Mouse (Mus musculus): Measurements from ENCODE around the gene Ephx4. TPM values are rescaled to one million over a fixed set of nuclear protein-coding genes. Genes with fewer than 3 reads are reported as not detected.

Ephx4 gene
- 4.7 and 6.1 TPM in 2 replicates for polyA plus RNA-seq (2015; fragmentation: Nextera tagmentation; extraction: Ambion mirVana)

DNA sequence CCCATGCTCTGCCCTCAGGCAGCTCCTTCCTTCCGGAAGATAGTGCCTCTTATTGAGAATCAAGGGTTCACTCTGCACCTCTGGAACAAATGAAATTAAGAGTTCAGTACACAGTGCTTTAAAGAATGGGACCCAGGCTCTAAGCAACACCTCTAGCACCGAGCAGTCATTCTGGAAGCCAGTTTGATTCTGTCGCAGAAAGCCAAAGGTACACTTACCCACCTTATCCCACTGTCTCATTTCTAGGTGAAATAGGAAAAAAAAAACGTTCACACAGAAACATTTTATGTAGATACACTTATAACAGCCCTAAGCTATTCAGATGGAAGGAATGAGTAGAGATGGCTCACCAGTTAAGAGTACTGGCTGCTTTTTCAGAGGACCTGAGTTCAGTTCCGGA, at the start of gene Ephx4:
Gene Ephx4, plus strand, starts transcription at position 301 of the 400 bp plus-strand sequence.
- DNase-seq (ENCODE audit: low spot score): no peak
- peak within 1 kb of the TSS; percentile 70 for H3K9ac ChIP-seq (ENCODE audit: low read length)
- no peaks in the 10 kb centered on the region for H3K36me3 ChIP-seq (ENCODE audit: control insufficient read depth, insufficient read depth, low read length)
- TF ChIP-seq EP300 (optimal IDR thresholded peaks at IDR 0.05) (no peak), CTCF (IDR thresholded peaks at IDR 0.05; ENCODE audit: low read depth) (no peak)
- no peaks in the 10 kb centered on the region for H3K4me1 ChIP-seq (replicated peaks; ENCODE audit: control insufficient read depth, insufficient read depth)
- ATAC-seq (ENCODE audit: low FRiP score, low TSS enrichment): no peak
- no peaks in the 10 kb centered on the region; the same call in 1 of the 2 replicates for H3K27me3 ChIP-seq (ENCODE audit: control insufficient read depth, insufficient read depth, low read length)
- H3K27ac ChIP-seq (replicated peaks): peak within 1 kb of the TSS; percentile 56; the same call in 1 of the 2 replicates
- peak within 1 kb of the TSS; percentile 76 for H3K4me2 ChIP-seq (replicated peaks; ENCODE audit: low read depth)
- H3K9me3 ChIP-seq (ENCODE audit: control insufficient read depth, low read length): no peaks in the 10 kb centered on the region
- H3K4me3 ChIP-seq (ENCODE audit: low read depth, low read length): peak within 1 kb of the TSS; percentile 48
- WGBS: 31% methylated on average over 5 of the region's 5 CpGs

DNA sequence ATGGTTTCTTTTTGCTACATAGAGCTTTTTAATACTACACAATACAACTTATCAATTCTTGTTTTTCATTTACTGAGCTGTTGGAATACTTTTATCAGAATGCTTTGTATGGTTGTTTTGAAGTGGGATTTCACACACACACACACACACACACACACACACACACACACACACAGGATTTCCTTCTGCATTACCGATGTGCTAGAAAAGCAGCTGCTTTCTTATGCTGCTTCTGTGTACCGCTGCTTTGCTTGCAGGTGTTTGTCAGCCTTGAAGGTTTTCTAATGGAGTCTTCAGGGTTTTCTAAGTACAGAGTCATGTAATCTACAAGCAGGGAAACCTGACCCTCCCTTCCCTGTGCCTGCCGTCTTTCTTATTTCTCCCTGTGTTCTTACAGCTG, 48.6 kb upstream of the Ephx4 start:
- TF ChIP-seq EP300 (optimal IDR thresholded peaks at IDR 0.05) (no peak), CTCF (IDR thresholded peaks at IDR 0.05; ENCODE audit: low read depth) (no peak)
- H3K36me3 ChIP-seq (ENCODE audit: control insufficient read depth, insufficient read depth, low read length): no peaks in the 10 kb centered on the region
- DNase-seq (ENCODE audit: low spot score) (no peak), ATAC-seq (ENCODE audit: low FRiP score, low TSS enrichment) (no peak)
- H3K9ac ChIP-seq (ENCODE audit: low read length): no peak overlapping the region
- H3K27me3 ChIP-seq (ENCODE audit: control insufficient read depth, insufficient read depth, low read length): no peaks in the 10 kb centered on the region
- no peak overlapping the region for H3K4me2 ChIP-seq (replicated peaks; ENCODE audit: low read depth)
- H3K4me3 ChIP-seq (ENCODE audit: low read depth, low read length): no peak overlapping the region
- no peaks in the 10 kb centered on the region for H3K9me3 ChIP-seq (ENCODE audit: control insufficient read depth, low read length)
- no peak overlapping the region for H3K27ac ChIP-seq (replicated peaks)
- 61% methylated on average over 3 of the region's 3 CpGs for WGBS
- no peaks in the 10 kb centered on the region for H3K4me1 ChIP-seq (replicated peaks; ENCODE audit: control insufficient read depth, insufficient read depth)

DNA sequence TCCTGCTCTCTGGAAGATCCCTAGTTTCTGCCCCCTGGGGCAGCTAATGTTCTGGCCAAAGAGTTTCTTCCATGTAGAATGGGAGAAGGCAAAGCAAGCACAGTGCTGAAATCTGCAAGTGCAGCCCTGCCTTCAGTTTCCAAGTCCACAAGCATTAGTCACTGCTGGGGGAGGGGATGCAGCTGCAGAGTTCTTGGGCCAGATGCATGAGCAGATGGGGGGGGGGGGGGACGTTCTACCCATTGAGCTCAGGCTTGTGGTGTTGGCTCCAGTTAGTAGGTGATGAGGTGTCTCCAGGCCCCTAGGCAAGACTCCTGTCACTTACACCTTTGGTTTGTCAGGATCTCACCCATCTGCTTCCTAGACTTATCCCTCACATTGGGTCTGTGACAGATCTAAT, 46.7 kb upstream of the Ephx4 start:
- no peak overlapping the region for H3K9ac ChIP-seq (ENCODE audit: low read length)
- H3K9me3 ChIP-seq (ENCODE audit: control insufficient read depth, low read length): no peaks in the 10 kb centered on the region
- 14% methylated on average over 1 of the region's 1 CpGs for WGBS
- no peak for ATAC-seq (ENCODE audit: low FRiP score, low TSS enrichment)
- H3K4me1 ChIP-seq (replicated peaks; ENCODE audit: control insufficient read depth, insufficient read depth): no peaks in the 10 kb centered on the region
- TF ChIP-seq EP300 (optimal IDR thresholded peaks at IDR 0.05) (no peak), CTCF (IDR thresholded peaks at IDR 0.05; ENCODE audit: low read depth) (no peak)
- no peaks in the 10 kb centered on the region for H3K36me3 ChIP-seq (ENCODE audit: control insufficient read depth, insufficient read depth, low read length)
- H3K4me2 ChIP-seq (replicated peaks; ENCODE audit: low read depth): no peak overlapping the region
- H3K27me3 ChIP-seq (ENCODE audit: control insufficient read depth, insufficient read depth, low read length): no peaks in the 10 kb centered on the region
- no peak for DNase-seq (ENCODE audit: low spot score)
- no peak overlapping the region for H3K27ac ChIP-seq (replicated peaks)
- H3K4me3 ChIP-seq (ENCODE audit: low read depth, low read length): no peak overlapping the region

DNA sequence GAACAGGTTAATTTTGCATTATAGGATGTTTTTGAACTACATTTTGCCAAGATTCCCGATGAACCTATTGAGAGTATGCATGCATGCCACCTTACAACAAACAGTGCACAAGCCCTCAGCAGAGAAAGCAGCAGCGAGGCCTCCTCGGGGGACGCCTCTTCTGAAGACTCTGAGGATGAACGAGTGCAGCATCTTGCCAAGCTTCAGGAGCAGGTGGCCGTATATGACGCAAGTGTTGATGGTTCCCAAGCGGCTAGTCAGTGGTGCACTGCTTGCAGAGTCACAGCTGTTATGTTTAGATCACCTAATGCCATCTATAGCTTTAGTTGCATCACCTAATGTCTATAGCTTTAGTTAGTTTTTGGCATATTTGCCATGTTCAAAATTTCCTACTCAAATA, 44.8 kb upstream of the Ephx4 start:
- H3K9me3 ChIP-seq (ENCODE audit: control insufficient read depth, low read length): no peaks in the 10 kb centered on the region
- H3K27ac ChIP-seq (replicated peaks): no peak overlapping the region
- 85% methylated on average over 8 of the region's 8 CpGs for WGBS
- DNase-seq (ENCODE audit: low spot score) (no peak), ATAC-seq (ENCODE audit: low FRiP score, low TSS enrichment) (no peak)
- no peaks in the 10 kb centered on the region for H3K4me1 ChIP-seq (replicated peaks; ENCODE audit: control insufficient read depth, insufficient read depth)
- H3K4me2 ChIP-seq (replicated peaks; ENCODE audit: low read depth): no peak overlapping the region
- H3K9ac ChIP-seq (ENCODE audit: low read length): no peak overlapping the region
- H3K36me3 ChIP-seq (ENCODE audit: control insufficient read depth, insufficient read depth, low read length): no peaks in the 10 kb centered on the region
- no peak overlapping the region for H3K4me3 ChIP-seq (ENCODE audit: low read depth, low read length)
- no peaks in the 10 kb centered on the region for H3K27me3 ChIP-seq (ENCODE audit: control insufficient read depth, insufficient read depth, low read length)
- TF ChIP-seq CTCF (IDR thresholded peaks at IDR 0.05; ENCODE audit: low read depth) (no peak), EP300 (optimal IDR thresholded peaks at IDR 0.05) (no peak)

DNA sequence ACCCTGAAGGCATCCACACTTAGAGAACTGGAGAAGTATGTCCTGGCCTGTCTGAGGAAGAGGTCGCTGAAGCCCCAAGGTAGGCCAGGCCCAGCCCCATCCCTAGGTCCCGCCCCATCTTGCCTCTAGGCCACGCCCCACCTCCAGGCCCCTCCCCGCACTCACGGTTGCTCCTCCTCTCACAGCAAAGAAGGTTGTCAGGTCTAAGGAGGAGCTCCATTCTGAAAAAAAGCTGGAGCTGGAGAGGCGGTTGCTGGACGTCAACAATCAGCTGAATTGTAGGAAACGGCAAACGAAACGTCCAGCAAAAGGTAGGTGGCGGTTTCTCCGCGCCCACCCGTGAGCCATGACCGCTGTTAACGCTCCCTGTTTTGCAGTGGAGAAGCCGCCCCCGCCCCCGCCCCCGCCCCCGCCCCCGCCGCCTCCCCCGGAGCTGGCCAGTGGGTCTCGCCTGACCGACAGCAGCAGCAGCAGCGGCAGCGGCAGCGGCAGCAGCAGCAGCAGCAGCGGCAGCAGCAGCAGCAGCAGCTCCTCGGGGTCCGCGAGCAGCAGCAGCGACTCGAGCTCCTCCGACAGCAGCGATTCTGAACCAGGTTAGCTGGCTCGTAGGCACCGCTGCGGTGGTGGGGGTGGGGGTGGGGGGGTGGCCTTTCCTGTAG, 43.0 kb upstream of the Ephx4 start:
- ATAC-seq (ENCODE audit: low FRiP score, low TSS enrichment) (peak; percentile 100), DNase-seq (ENCODE audit: low spot score) (peak; percentile 95)
- H3K4me1 ChIP-seq (replicated peaks; ENCODE audit: control insufficient read depth, insufficient read depth): no peaks in the 10 kb centered on the region
- peak overlapping the region; percentile 55 for H3K4me2 ChIP-seq (replicated peaks; ENCODE audit: low read depth)
- H3K27ac ChIP-seq (replicated peaks): peak overlapping the region; percentile 70
- TF ChIP-seq CTCF (IDR thresholded peaks at IDR 0.05; ENCODE audit: low read depth) (no peak), EP300 (optimal IDR thresholded peaks at IDR 0.05) (no peak)
- no peaks in the 10 kb centered on the region for H3K36me3 ChIP-seq (ENCODE audit: control insufficient read depth, insufficient read depth, low read length)
- H3K27me3 ChIP-seq (ENCODE audit: control insufficient read depth, insufficient read depth, low read length): no peaks in the 10 kb centered on the region
- H3K9ac ChIP-seq (ENCODE audit: low read length): peak overlapping the region; percentile 70
- peak overlapping the region; percentile 64 for H3K4me3 ChIP-seq (ENCODE audit: low read depth, low read length)
- no peaks in the 10 kb centered on the region for H3K9me3 ChIP-seq (ENCODE audit: control insufficient read depth, low read length)
- WGBS: 1% methylated on average over 36 of the region's 40 CpGs

DNA sequence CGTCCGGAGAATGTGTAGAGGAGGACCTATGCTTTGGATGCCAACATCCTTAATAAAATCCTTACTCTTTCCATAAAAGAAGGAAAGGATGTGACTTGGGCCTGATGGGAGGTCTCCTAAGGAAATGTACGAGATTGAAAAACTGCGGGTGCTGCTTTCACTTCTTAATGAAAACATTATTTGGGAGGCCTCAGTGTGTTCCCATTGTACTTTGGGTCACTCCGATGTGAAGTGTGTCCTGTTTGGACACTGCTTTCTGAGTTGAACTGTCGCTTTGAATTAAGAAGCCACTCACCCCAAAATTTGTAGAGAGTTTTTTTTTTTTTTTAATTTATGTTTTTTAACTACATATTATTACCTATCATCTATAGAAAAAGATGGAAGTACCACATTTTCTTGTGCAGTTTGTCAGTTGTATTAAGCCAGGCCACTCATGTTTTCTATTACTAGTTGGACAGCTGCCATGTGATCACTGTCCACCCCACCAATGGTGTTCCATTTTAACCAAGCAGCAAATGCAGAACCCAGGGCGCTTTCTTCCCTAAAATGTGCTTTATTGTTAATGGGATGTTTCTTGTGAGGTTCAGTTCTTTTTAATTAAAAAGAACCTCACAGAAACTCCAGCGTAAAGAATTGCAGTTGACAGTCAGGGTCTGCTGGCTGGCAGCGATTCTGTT, 42.3 kb upstream of the Ephx4 start:
- TF ChIP-seq EP300 (optimal IDR thresholded peaks at IDR 0.05) (no peak), CTCF (IDR thresholded peaks at IDR 0.05; ENCODE audit: low read depth) (no peak)
- WGBS: 26% methylated on average over 9 of the region's 9 CpGs
- ATAC-seq (ENCODE audit: low FRiP score, low TSS enrichment): no peak

More for the DNA sequence above, 42.3 kb upstream of the Ephx4 start:
- DNase-seq (ENCODE audit: low spot score): no peak
- Histone ChIP-seq H3K9ac (ENCODE audit: low read length) (peak overlapping the region; percentile 70), H3K27me3 (ENCODE audit: control insufficient read depth, insufficient read depth, low read length) (no peaks in the 10 kb centered on the region), H3K27ac (replicated peaks) (peak overlapping the region; percentile 70), H3K9me3 (ENCODE audit: control insufficient read depth, low read length) (no peaks in the 10 kb centered on the region), H3K4me1 (replicated peaks; ENCODE audit: control insufficient read depth, insufficient read depth) (no peaks in the 10 kb centered on the region), H3K4me2 (replicated peaks; ENCODE audit: low read depth) (peak overlapping the region; percentile 55), H3K4me3 (ENCODE audit: low read depth, low read length) (peak overlapping the region; percentile 64), H3K36me3 (ENCODE audit: control insufficient read depth, insufficient read depth, low read length) (no peaks in the 10 kb centered on the region)
